Mouse (Mus musculus): ENCODE results near the gene Ppp1r1b.

GRCm38 (mm10) chr11:98328031-98328370 is 20.2 kb upstream of the Ppp1r1b start:
- TF ChIP-seq EP300 (IDR thresholded peaks at IDR 0.05; ENCODE audit: low read depth) (no peak), CTCF (IDR thresholded peaks at IDR 0.05; ENCODE audit: low read depth) (no peak)
